Mouse (Mus musculus) lung, embryonic 15.5 days (tissue): Measurements from ENCODE around the gene Csmd2. TPM values are rescaled to one million over a fixed set of nuclear protein-coding genes. Genes with fewer than 3 reads are reported as not detected.
A peak's percentile ranks its signal among the peaks of the same experiment; 100 is the strongest.
"Not testable (repeated sequence)": the region's sequence is repeated elsewhere in the genome, so short reads cannot be mapped to it uniquely, and the experiment has no call there.

Source experiments
- ATAC-seq: fragments of 200-750 bp; cut with Nextera tagmentation; 2 replicates; pipeline ENCODE4 v1.8.0; 2017; ENCODE audit warnings: moderate number of reproducible peaks, borderline replicate concordance; ENCODE audit not compliant: low FRiP score, low TSS enrichment; ENCODE audit errors: extremely low read depth
- H3K27ac ChIP-seq: fragments of 300-500 bp; sonication (generic); 2 replicates; pipeline ENCODE4 v1.5.1; 2015; ENCODE audit warnings: moderate library complexity, mild to moderate bottlenecking, inconsistent platforms
- H3K27me3 ChIP-seq: fragments of 300-500 bp; sonication (generic); 2 replicates; pipeline ENCODE4 v1.6.1; 2015; ENCODE audit warnings: inconsistent platforms
- H3K36me3 ChIP-seq: fragments of 300-500 bp; sonication (generic); 2 replicates; pipeline ENCODE4 v1.6.1; 2015; ENCODE audit warnings: inconsistent platforms
- H3K4me1 ChIP-seq: fragments of 300-500 bp; sonication (generic); 2 replicates; pipeline ENCODE4 v1.6.1; 2015; ENCODE audit warnings: inconsistent platforms
- H3K4me2 ChIP-seq: fragments of 300-500 bp; sonication (generic); 2 replicates; pipeline ENCODE4 v1.6.1; 2015; ENCODE audit warnings: inconsistent platforms, mild to moderate bottlenecking, moderate library complexity
- H3K4me3 ChIP-seq: fragments of 300-500 bp; sonication (generic); 2 replicates; pipeline ENCODE4 v1.5.1; 2015; ENCODE audit warnings: mild to moderate bottlenecking, inconsistent platforms
- H3K9ac ChIP-seq: fragments of 300-500 bp; sonication (generic); 2 replicates; pipeline ENCODE4 v1.6.1; 2015; ENCODE audit warnings: inconsistent platforms
- H3K9me3 ChIP-seq: fragments of 300-500 bp; sonication (generic); 2 replicates; pipeline ENCODE4 v1.6.1; 2016; ENCODE audit warnings: inconsistent platforms
- WGBS: fragments of 180-500 bp; shearing (Covaris S2); methylation state at CpG from one replicate; pipeline ENCODE4 v1.1.7; 2015; 5-methylcytosine and 5-hydroxymethylcytosine counted together
- polyA plus RNA-seq: library from polyadenylated mRNA; unstranded; fragments of >200 nt; fragmentation: Nextera tagmentation; extraction: Ambion mirVana; gene quantifications from 2 replicates; pipeline ENCODE4 v1.2.1, GENCODE M21; 2015

Gene Csmd2
- polyA plus RNA-seq, 1 experiment from 2014 or later: 0.21 TPM

DNA sequence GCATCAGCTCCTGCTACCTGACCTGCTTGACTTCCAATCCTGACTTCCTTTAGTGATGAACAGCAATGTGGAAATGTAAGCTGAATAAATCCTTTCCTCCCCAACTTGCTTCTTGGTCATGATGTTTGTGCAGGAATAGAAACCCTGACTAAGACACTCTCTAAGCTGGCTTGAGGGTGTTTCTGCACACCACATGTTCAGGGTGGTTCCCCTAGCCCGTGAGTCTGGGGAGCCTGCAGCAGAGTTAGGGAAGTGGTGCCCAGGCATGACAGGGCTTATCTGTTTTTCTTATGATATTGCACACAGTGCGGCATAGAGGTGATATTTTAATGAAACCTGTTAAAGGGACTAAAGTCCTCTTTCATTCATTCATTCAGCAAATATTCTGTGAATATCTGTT, 73.6 kb downstream of the Csmd2 start:
- not testable (repeated sequence) for H3K27ac ChIP-seq, H3K4me2 ChIP-seq, H3K36me3 ChIP-seq, H3K9me3 ChIP-seq, H3K27me3 ChIP-seq, ATAC-seq, H3K9ac ChIP-seq, H3K4me1 ChIP-seq, H3K4me3 ChIP-seq
- 68% methylated on average over 2 of the region's 2 CpGs for WGBS

DNA sequence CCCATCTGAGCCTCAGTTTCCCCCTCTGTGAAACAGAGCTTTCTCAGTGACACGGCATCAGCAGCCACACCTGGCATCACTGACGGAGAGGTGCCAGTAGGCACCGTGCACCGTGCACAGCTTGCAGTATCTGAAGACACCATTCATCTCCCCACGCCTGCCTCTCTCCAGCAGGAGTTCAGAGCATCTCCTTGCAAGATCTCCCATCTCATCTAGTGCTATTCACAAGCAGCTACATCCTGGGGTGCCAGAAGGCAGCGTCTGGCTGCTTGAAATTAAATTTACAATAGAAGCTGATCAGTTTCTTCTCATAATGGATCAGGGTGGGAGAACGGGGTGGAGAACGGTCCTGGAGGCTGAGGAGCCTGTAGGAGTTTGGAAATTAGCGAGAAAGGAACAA, 79.5 kb downstream of the Csmd2 start:
- no peaks in the 10 kb centered on the region for H3K4me1 ChIP-seq
- H3K27me3 ChIP-seq: no peaks in the 10 kb centered on the region
- H3K9me3 ChIP-seq: no peaks in the 10 kb centered on the region
- ATAC-seq: no peak
- no peaks in the 10 kb centered on the region for H3K36me3 ChIP-seq
- 73% methylated on average over 9 of the region's 9 CpGs for WGBS
- H3K27ac ChIP-seq: no peak overlapping the region
- H3K4me2 ChIP-seq: no peak overlapping the region
- H3K9ac ChIP-seq: no peak overlapping the region
- H3K4me3 ChIP-seq: no peak overlapping the region

DNA sequence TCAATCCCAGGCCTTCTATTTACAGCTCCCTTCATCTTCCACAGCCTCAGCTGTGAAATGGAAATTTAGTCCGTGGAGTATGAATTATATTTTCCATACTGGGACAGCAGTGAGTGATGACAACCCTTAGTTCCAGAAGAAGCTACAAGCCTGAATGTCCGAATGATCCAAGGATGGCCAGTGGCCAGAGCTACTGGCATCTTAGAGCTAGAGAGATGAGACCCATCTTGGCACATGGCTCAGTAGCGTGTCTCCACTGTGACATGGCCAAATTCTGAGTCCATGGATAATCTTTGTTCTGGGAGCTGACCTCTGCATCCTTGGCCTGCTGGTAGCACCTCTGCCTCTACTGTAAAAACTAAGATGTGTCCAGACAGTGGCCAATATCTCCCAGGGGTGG, 96.8 kb downstream of the Csmd2 start:
- no peak overlapping the region for H3K9ac ChIP-seq
- H3K9me3 ChIP-seq: no peaks in the 10 kb centered on the region
- no peak for ATAC-seq
- H3K27me3 ChIP-seq: no peaks in the 10 kb centered on the region
- H3K36me3 ChIP-seq: no peaks in the 10 kb centered on the region
- H3K4me1 ChIP-seq: no peaks in the 10 kb centered on the region
- H3K4me3 ChIP-seq: no peak overlapping the region
- H3K27ac ChIP-seq: no peak overlapping the region
- WGBS: 85% methylated on average over 3 of the region's 3 CpGs
- H3K4me2 ChIP-seq: no peak overlapping the region

DNA sequence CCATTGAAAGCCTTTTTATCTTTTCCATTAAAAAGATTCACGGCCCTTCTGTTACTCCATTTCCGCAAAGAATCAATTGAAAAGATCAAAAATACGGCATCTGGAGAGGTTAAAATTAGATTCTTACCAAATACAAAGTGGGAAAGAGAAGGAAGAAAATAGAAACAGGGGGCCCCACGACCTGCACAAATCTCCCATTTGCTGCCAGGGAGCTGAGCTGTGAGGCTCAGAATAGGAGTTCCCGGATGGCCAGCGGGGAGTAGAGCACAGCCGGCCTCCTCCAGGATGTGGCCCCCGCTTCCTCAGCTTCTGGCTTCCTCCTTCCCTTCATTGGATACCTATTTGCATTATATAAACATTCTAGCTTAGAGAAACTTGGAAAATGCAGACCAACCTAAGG, 97.4 kb downstream of the Csmd2 start:
- no peak for ATAC-seq
- WGBS: 67% methylated on average over 8 of the region's 8 CpGs
- H3K27me3 ChIP-seq: no peaks in the 10 kb centered on the region
- no peak overlapping the region for H3K4me2 ChIP-seq
- no peak overlapping the region for H3K9ac ChIP-seq
- no peaks in the 10 kb centered on the region for H3K9me3 ChIP-seq
- no peak overlapping the region for H3K27ac ChIP-seq
- H3K4me3 ChIP-seq: no peak overlapping the region
- no peaks in the 10 kb centered on the region for H3K36me3 ChIP-seq
- H3K4me1 ChIP-seq: no peaks in the 10 kb centered on the region

DNA sequence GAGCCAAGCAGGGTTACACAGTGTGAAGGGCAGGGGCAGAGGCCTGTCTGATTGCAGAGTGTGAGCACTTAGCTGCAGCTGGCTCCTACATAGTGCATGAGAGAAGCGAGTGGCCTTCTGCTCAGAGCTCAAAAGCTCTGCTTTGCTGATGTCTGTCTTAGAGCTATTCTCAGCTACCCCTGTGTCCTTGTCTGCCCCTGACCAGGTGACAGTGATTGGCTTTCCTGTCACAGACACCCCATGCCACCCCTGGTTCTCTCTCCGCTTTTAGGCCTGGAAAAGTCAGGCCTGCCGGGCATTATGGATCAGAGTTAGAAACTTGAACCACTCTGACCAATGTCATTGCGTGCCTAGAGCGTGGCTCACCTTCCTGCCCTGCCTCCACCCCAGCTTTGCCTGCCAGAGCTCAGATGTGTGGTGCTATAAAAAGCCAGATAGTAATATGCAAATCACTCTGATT, 99.5 kb downstream of the Csmd2 start:
- Histone ChIP-seq H3K9me3 (no peaks in the 10 kb centered on the region), H3K4me3 (no peak overlapping the region), H3K27ac (no peak overlapping the region), H3K4me2 (no peak overlapping the region), H3K36me3 (no peaks in the 10 kb centered on the region), H3K9ac (no peak overlapping the region), H3K4me1 (no peaks in the 10 kb centered on the region), H3K27me3 (no peaks in the 10 kb centered on the region)
- 81% methylated on average over 5 of the region's 5 CpGs for WGBS
- no peak for ATAC-seq

DNA sequence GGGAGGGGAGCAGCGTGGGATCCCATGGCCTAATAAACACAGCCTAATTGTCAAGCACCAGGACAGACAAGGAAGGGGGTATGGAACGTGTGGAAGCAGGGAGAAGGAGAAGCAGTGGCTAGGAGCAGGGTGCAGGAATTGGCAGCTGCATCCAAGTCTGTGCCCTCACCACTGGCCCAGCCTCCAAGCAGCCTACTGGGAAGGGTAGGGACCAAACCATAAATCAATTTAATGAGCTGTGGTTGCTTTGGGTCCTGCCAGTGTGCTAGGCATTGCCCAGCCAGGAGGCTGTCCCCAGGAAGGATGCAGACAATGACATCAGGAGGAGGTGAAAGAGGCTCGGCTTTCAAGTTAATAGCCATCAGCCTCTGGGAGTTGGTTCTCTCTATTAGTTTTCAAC, 100.0 kb downstream of the Csmd2 start:
- no peak for ATAC-seq

DNA sequence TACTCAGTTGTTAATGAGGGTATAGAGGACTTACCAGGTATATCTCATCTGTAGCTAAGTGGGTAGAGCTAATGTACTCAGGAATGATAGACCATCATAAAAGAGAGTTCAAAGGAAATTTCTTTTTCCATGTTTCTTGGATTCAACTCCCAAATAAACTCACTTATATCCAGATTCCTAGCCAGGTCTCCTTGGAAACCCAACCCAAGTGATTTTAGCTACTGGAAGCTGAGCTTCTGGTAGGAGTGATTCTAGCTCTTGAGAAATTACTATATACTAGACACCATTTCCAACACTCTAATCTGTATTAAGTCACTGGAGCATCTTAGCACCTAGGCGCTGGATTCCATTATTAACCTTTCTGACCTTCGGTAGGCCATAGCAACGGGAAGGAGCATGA, 100.6 kb downstream of the Csmd2 start:
- WGBS: 54% methylated on average over 3 of the region's 3 CpGs
- Histone ChIP-seq H3K9me3 (no peaks in the 10 kb centered on the region), H3K4me3 (no peak overlapping the region)

More for the DNA sequence above, 100.0 kb downstream of the Csmd2 start:
- H3K27ac ChIP-seq: no peak overlapping the region
- no peaks in the 10 kb centered on the region for H3K27me3 ChIP-seq
- no peak overlapping the region for H3K4me3 ChIP-seq
- H3K9ac ChIP-seq: no peak overlapping the region
- H3K9me3 ChIP-seq: no peaks in the 10 kb centered on the region
- no peak overlapping the region for H3K4me2 ChIP-seq
- H3K36me3 ChIP-seq: no peaks in the 10 kb centered on the region
- H3K4me1 ChIP-seq: no peaks in the 10 kb centered on the region
- 62% methylated on average over 3 of the region's 3 CpGs for WGBS

DNA sequence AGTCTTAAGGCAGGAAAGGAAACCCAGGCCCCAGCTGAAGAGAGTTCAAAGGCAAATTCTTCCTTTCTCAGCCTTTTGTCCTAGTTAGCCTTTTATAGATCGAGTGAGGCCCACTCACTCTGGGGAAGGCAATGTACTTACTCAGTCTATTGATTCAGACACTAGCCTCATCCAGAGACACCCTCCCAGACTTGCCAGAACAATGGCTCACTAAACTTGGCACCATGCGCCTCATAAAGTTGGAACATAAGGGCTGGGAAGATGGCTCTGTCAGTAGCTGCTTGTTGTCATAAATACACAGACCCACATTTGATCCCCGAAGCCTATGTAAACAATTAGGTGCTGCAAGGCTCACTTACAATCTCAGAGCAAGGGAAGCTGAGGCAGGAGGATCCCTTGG, 104.3 kb downstream of the Csmd2 start:
- Histone ChIP-seq H3K4me2 (no peak overlapping the region), H3K9ac (no peak overlapping the region), H3K27me3 (no peaks in the 10 kb centered on the region), H3K27ac (no peak overlapping the region), H3K4me3 (no peak overlapping the region), H3K9me3 (no peaks in the 10 kb centered on the region), H3K4me1 (no peaks in the 10 kb centered on the region), H3K36me3 (no peaks in the 10 kb centered on the region)
- WGBS: 71% methylated on average over 3 of the region's 3 CpGs
- ATAC-seq: no peak

More for the DNA sequence above, 100.6 kb downstream of the Csmd2 start:
- no peak for ATAC-seq
- Histone ChIP-seq H3K4me2 (no peak overlapping the region), H3K27me3 (no peaks in the 10 kb centered on the region), H3K4me1 (no peaks in the 10 kb centered on the region), H3K9ac (no peak overlapping the region), H3K36me3 (no peaks in the 10 kb centered on the region), H3K27ac (no peak overlapping the region)

DNA sequence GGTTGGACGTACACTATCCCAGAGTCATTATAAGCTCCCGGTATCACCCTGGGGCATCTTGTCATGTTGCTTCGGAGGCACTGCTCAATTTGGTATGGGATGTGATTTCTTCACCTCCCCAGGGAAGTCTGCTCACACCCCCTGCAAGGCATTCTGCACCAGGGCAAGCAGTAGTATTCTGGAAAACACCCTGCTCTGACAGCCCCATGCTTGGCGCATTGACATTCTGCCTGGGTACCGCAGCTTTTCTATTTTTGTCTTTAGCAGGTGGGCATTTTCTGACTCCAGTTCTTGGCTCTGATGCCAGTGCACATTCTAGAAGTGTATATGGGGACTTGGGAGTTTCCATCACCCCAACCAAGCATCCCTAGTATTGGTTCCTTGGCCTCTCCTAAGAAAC, 111.9 kb downstream of the Csmd2 start:
- no peaks in the 10 kb centered on the region for H3K4me1 ChIP-seq
- no peaks in the 10 kb centered on the region for H3K9me3 ChIP-seq
- WGBS: 87% methylated on average over 5 of the region's 5 CpGs
- no peaks in the 10 kb centered on the region for H3K27me3 ChIP-seq
- H3K9ac ChIP-seq: no peak overlapping the region
- H3K36me3 ChIP-seq: no peaks in the 10 kb centered on the region
- ATAC-seq: no peak
- no peak overlapping the region for H3K4me2 ChIP-seq
- no peak overlapping the region for H3K27ac ChIP-seq
- no peak overlapping the region for H3K4me3 ChIP-seq

DNA sequence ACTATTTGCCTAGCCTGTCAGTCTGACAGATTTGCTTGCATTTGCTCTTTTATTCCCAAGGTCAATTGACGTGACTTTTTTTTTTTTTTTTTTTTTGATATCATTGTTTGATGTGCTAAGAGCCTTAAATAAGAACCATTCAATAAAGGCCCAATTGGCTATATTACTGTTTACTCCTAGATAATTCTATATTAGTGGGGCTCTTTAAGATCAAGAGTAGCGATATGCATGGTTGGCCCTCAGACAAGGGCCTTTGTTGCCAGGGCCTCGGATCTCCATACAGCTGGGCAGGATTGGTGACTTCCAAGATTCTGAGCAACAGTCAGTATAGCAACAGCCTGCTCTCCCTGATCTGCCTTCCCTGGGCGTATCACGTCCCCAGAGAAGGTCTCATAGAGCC, 112.9 kb downstream of the Csmd2 start:
- H3K4me1 ChIP-seq: no peaks in the 10 kb centered on the region
- no peak overlapping the region for H3K9ac ChIP-seq
- no peak for ATAC-seq

DNA sequence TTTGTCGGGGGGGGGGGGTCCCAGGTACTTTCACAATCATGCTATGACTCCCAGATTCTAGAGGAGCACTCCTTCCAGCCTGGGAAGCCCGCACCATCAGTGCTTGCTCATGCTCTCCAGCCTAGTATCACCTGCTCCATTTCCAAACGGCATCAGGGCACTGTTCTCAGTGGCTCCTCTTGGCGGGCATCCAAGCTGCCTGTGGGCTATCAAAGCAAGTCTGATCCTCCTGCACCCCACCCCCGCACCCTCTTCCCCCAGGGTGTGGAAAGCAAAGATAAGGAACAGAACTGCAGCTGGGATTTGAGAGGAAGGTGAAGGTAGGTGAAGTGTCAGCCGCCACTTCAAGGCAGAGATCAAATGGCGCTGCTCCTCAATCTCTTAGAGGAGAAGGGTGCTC, 128.7 kb downstream of the Csmd2 start:
- Histone ChIP-seq H3K27me3 (no peaks in the 10 kb centered on the region), H3K4me2 (no peak overlapping the region), H3K27ac (no peak overlapping the region), H3K4me1 (no peaks in the 10 kb centered on the region), H3K4me3 (no peak overlapping the region), H3K9me3 (no peaks in the 10 kb centered on the region), H3K9ac (no peak overlapping the region), H3K36me3 (no peaks in the 10 kb centered on the region)
- 27% methylated on average over 7 of the region's 7 CpGs for WGBS
- peak; percentile 39; the same call in 1 of the 2 replicates for ATAC-seq

More for the DNA sequence above, 112.9 kb downstream of the Csmd2 start:
- Histone ChIP-seq H3K9me3 (no peaks in the 10 kb centered on the region), H3K27me3 (no peaks in the 10 kb centered on the region), H3K27ac (no peak overlapping the region), H3K4me2 (no peak overlapping the region), H3K4me3 (no peak overlapping the region), H3K36me3 (no peaks in the 10 kb centered on the region)
- 53% methylated on average over 5 of the region's 5 CpGs for WGBS

DNA sequence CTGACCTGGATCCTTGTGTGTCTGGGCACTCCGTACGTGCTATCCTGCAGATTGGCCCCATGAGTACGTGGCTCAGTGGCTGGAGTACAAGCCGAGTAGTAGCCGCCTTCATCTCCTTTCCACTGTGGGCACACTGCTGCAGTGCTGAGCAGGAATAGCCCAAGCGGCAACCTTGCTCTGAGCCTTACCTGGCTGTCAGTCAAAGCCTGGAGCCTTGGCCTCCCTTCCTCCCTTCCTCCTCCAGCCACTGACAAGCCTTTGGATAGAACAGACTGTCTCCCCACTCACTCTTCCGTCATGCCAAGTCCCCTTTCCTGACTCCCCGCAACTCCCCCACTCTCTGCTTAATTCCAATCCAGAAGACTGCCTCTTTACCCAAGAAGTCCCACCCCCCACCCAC, 135.6 kb downstream of the Csmd2 start:
- H3K4me2 ChIP-seq: no peak overlapping the region
- no peaks in the 10 kb centered on the region for H3K36me3 ChIP-seq
- H3K27ac ChIP-seq: no peak overlapping the region
- no peak overlapping the region for H3K9ac ChIP-seq
- H3K4me3 ChIP-seq: no peak overlapping the region
- no peaks in the 10 kb centered on the region for H3K27me3 ChIP-seq
- 47% methylated on average over 8 of the region's 8 CpGs for WGBS
- no peaks in the 10 kb centered on the region for H3K4me1 ChIP-seq
- no peaks in the 10 kb centered on the region for H3K9me3 ChIP-seq
- ATAC-seq: no peak

DNA sequence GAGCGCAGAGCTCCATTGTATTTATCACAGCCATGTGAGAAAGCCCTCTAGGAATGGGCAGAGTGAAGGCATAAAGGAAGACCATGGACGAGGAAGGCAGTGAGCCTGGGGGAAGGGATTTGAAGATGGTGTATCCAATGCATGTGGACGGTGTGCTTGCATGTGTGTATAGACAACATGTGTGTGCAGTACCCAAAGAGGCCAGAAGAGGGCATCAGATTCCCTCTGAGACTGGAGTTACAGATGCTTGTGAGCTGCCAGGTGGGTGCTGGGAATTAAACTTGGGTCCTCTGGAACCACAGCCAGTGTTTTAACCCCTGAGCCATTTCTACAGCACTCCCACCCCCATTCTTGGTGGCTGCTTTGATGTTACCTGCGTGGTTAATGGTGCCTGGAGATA, 137.1 kb downstream of the Csmd2 start:
- Histone ChIP-seq H3K36me3 (no peaks in the 10 kb centered on the region), H3K9me3 (no peaks in the 10 kb centered on the region), H3K9ac (no peak overlapping the region), H3K4me1 (no peaks in the 10 kb centered on the region), H3K27ac (no peak overlapping the region), H3K27me3 (no peaks in the 10 kb centered on the region), H3K4me2 (no peak overlapping the region), H3K4me3 (no peak overlapping the region)
- ATAC-seq: no peak
- 80% methylated on average over 4 of the region's 4 CpGs for WGBS
